Mouse (Mus musculus): ENCODE measurements around the gene Rab20.

DNA sequence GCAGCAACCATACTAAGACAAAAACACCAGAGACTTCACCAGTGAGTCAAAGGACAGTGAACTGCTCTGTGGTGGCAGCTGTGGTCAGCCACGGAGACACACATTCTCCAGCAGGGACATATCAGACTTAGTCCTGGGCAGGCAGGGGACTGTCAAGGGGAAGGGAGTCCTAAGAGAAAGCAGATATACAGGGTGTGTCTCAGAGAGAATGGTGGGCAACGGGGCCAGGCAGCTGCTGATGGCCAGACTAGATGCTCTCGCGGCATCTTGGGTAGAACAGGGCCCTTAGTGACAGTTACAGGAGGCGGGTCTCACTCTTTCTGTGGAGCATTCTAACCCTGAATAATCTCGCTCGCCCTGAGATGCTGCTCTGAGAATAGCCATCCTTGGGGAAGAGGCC lies 34.3 kb downstream of the Rab20 start:
- TF ChIP-seq CTCF (IDR thresholded peaks at IDR 0.05; ENCODE audit: borderline replicate concordance, insufficient read depth, low read length) (no peak), POLR2A (IDR thresholded peaks at IDR 0.05; ENCODE audit: low read depth, low read length) (no peak)
